35 mouse cellular contexts compared by ENCODE assay signal in the genomic region with DNA sequence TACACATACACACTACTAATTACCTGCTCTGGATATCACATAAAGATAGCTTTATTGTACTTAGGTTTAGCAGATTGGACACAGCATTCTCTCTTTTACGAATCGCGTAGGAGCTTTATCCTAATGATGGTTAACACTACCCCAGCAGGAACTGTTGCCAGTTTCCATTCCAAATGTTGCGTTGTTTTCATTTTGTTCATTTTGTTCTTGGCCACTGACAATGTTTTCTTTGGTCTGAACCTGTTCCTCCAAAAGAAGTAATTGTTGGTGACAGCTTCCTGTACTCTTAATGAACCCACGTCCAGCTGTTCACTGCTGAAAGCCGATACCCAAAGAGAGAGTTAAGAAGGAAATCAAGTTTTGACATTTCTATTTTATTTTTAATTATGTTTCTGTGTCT. TPM values are rescaled to one million over a fixed set of nuclear protein-coding genes. Genes with fewer than 3 reads are reported as not detected.
DNase-seq lines count a peak whose midpoint lies in the region; ATAC-seq and TF ChIP-seq lines count a peak whose summit lies in the region.
"Had no signal": no experiment of that assay in that cellular context is flagged by ENCODE, and none has a peak within 500 bp of the region (broad histone marks: within the 10 kb centered on the region; RNA-seq: fewer than 3 reads in every experiment).

No protein-coding gene starts in this region.

- peaks cover 1% of the 10 kb centered on the region; the same call in 1 of the 2 replicates for H3K4me1 ChIP-seq in heart, adult 2 months (ENCODE audit: control insufficient read depth, insufficient read depth, low read length)
- H3K4me1 ChIP-seq in heart, embryonic 12.5 days (replicated peaks) = no peaks in the 10 kb centered on the region
- H3K4me1 ChIP-seq in embryonic facial prominence, embryonic 14.5 days (ENCODE audit: control insufficient read depth, insufficient read depth, low read length) = no peaks in the 10 kb centered on the region
- H3K4me1 ChIP-seq in intestine, embryonic 16.5 days (ENCODE audit: control insufficient read depth, insufficient read depth, low read length) = no peaks in the 10 kb centered on the region
- H3K4me1 ChIP-seq: embryonic facial prominence, embryonic 15.5 days; forebrain, embryonic 12.5 days; hindbrain, embryonic 13.5 days; limb, embryonic 10.5 days; limb, embryonic 15.5 days; liver, embryonic 13.5 days; megakaryocyte, embryonic 14.5 days; midbrain, embryonic 12.5 days; neural tube, embryonic 12.5 days had no signal

- no peaks in the 10 kb centered on the region for H3K36me3 ChIP-seq in heart, adult 2 months (ENCODE audit: control insufficient read depth, insufficient read depth, low read length)
- H3K36me3 ChIP-seq in heart, embryonic 12.5 days = no peaks in the 10 kb centered on the region
- H3K36me3 ChIP-seq in embryonic facial prominence, embryonic 14.5 days (ENCODE audit: control insufficient read depth, insufficient read depth, low read length) = no peaks in the 10 kb centered on the region
- no peaks in the 10 kb centered on the region for H3K36me3 ChIP-seq in intestine, embryonic 16.5 days (ENCODE audit: control insufficient read depth, insufficient read depth, low read length)
- H3K36me3 ChIP-seq: embryonic facial prominence, embryonic 15.5 days; forebrain, embryonic 12.5 days; hindbrain, embryonic 13.5 days; limb, embryonic 10.5 days; limb, embryonic 15.5 days; liver, embryonic 13.5 days; midbrain, embryonic 12.5 days; neural tube, embryonic 12.5 days had no signal

- TF ChIP-seq CTCF in heart, adult 2 months (IDR thresholded peaks at IDR 0.05) = no peak

- H3K27me3 ChIP-seq in heart, adult 2 months (ENCODE audit: control insufficient read depth, insufficient read depth, low read length) = 0 out of 2 replicates have a peak, but pooled peaks cover 1% of the 10 kb centered on the region
- H3K27me3 ChIP-seq in heart, embryonic 12.5 days (replicated peaks) = no peaks in the 10 kb centered on the region
- no peaks in the 10 kb centered on the region for H3K27me3 ChIP-seq in embryonic facial prominence, embryonic 14.5 days (replicated peaks; ENCODE audit: control insufficient read depth, insufficient read depth, low read length)
- no peaks in the 10 kb centered on the region for H3K27me3 ChIP-seq in intestine, embryonic 16.5 days (replicated peaks; ENCODE audit: control insufficient read depth, insufficient read depth, low read length)
- H3K27me3 ChIP-seq: embryonic facial prominence, embryonic 15.5 days; forebrain, embryonic 12.5 days; hindbrain, embryonic 13.5 days; limb, embryonic 15.5 days; liver, embryonic 13.5 days; megakaryocyte, embryonic 14.5 days; midbrain, embryonic 12.5 days; neural tube, embryonic 12.5 days had no signal

- intact Hi-C loops in heart, adult 2 months (cut with DNase I) = no loop called here
- intact Hi-C loops in heart, postnatal 10 days (cut with DNase I) = no loop called here

- H3K9ac ChIP-seq in heart, adult 2 months (ENCODE audit: low read depth, low read length) = no peak overlapping the region
- no peak overlapping the region for H3K9ac ChIP-seq in heart, embryonic 12.5 days
- H3K9ac ChIP-seq in embryonic facial prominence, embryonic 14.5 days (ENCODE audit: low read depth, low read length) = no peak overlapping the region
- no peak overlapping the region for H3K9ac ChIP-seq in intestine, embryonic 16.5 days (ENCODE audit: low read depth, low read length)
- H3K9ac ChIP-seq: embryonic facial prominence, embryonic 15.5 days; forebrain, embryonic 12.5 days; forebrain, postnatal 0 days; hindbrain, embryonic 13.5 days; limb, embryonic 15.5 days; liver, embryonic 13.5 days; midbrain, embryonic 12.5 days; neural tube, embryonic 12.5 days had no signal

- H3K27ac ChIP-seq in heart, adult 2 months = no peak overlapping the region
- no peak overlapping the region for H3K27ac ChIP-seq in heart, embryonic 12.5 days (ENCODE audit: poor library complexity, severe bottlenecking)
- no peak overlapping the region for H3K27ac ChIP-seq in embryonic facial prominence, embryonic 14.5 days (replicated peaks; ENCODE audit: low read depth, low read length)
- H3K27ac ChIP-seq in intestine, embryonic 16.5 days (ENCODE audit: low read length) = no peak overlapping the region
- H3K27ac ChIP-seq: embryonic facial prominence, embryonic 15.5 days; forebrain, embryonic 12.5 days; hindbrain, embryonic 13.5 days; limb, embryonic 10.5 days; limb, embryonic 15.5 days; liver, embryonic 13.5 days; midbrain, embryonic 12.5 days; neural tube, embryonic 12.5 days; stomach, postnatal 0 days had no signal

- no peak for TF ChIP-seq POLR2A in heart, adult 2 months (IDR thresholded peaks at IDR 0.05; ENCODE audit: insufficient read depth, low read depth, low read length)

- no peak overlapping the region for H3K4me3 ChIP-seq in heart, adult 2 months
- H3K4me3 ChIP-seq in heart, embryonic 12.5 days = no peak overlapping the region
- H3K4me3 ChIP-seq in embryonic facial prominence, embryonic 14.5 days (ENCODE audit: low read depth, low read length) = no peak overlapping the region
- no peak overlapping the region for H3K4me3 ChIP-seq in intestine, embryonic 16.5 days (ENCODE audit: low read length)
- H3K4me3 ChIP-seq: embryonic facial prominence, embryonic 15.5 days; forebrain, embryonic 12.5 days; hindbrain, embryonic 13.5 days; limb, embryonic 10.5 days; limb, embryonic 15.5 days; liver, embryonic 13.5 days; megakaryocyte, embryonic 14.5 days; midbrain, embryonic 12.5 days; myocyte; neural tube, embryonic 12.5 days had no signal

- TF ChIP-seq EP300 in heart, adult 2 months (IDR thresholded peaks at IDR 0.05; ENCODE audit: insufficient read depth, low read depth, low read length) = no peak

- no peaks in the 10 kb centered on the region for H3K79me2 ChIP-seq in heart, adult 2 months (replicated peaks; ENCODE audit: control insufficient read depth, insufficient read depth, low read length)

- no peak for ATAC-seq in heart, embryonic 12.5 days (ENCODE audit: insufficient number of reproducible peaks, low FRiP score)
- no peak for ATAC-seq in embryonic facial prominence, embryonic 14.5 days (ENCODE audit: low read depth)
- ATAC-seq in intestine, embryonic 16.5 days = no peak
- ATAC-seq: CD4-positive, CD25-positive, alpha-beta regulatory T cell, adult 4 months; forebrain, postnatal 0 days; intestine, postnatal 0 days; lung, postnatal 0 days had no signal

- 41% methylated on average over 6 of the region's 6 CpGs for WGBS in heart, adult 2 months
- 78% methylated on average over 6 of the region's 6 CpGs for WGBS in heart, embryonic 12.5 days
- WGBS in embryonic facial prominence, embryonic 14.5 days = 55% methylated on average over 6 of the region's 6 CpGs
- 88% methylated on average over 6 of the region's 6 CpGs for WGBS in intestine, embryonic 16.5 days

- H3K9me3 ChIP-seq in heart, embryonic 12.5 days (replicated peaks) = no peaks in the 10 kb centered on the region
- no peaks in the 10 kb centered on the region for H3K9me3 ChIP-seq in embryonic facial prominence, embryonic 14.5 days (ENCODE audit: control insufficient read depth, low read length)
- no peaks in the 10 kb centered on the region for H3K9me3 ChIP-seq in intestine, embryonic 16.5 days (ENCODE audit: control insufficient read depth, low read length)
- H3K9me3 ChIP-seq: embryonic facial prominence, embryonic 15.5 days; forebrain, embryonic 12.5 days; hindbrain, embryonic 13.5 days; limb, embryonic 10.5 days; limb, embryonic 15.5 days; liver, embryonic 13.5 days; megakaryocyte, embryonic 14.5 days; midbrain, embryonic 12.5 days; neural tube, embryonic 12.5 days had no signal

- H3K4me2 ChIP-seq in heart, embryonic 12.5 days = no peak overlapping the region
- no peak overlapping the region for H3K4me2 ChIP-seq in embryonic facial prominence, embryonic 14.5 days (ENCODE audit: low read depth, low read length)
- H3K4me2 ChIP-seq in intestine, embryonic 16.5 days (ENCODE audit: low read depth, low read length) = no peak overlapping the region
- H3K4me2 ChIP-seq: embryonic facial prominence, embryonic 15.5 days; forebrain, embryonic 12.5 days; hindbrain, embryonic 13.5 days; limb, embryonic 15.5 days; liver, embryonic 13.5 days; midbrain, embryonic 12.5 days; neural tube, embryonic 12.5 days had no signal

- DNase-seq in heart, adult 11 months = peak; percentile 94
- no peak for DNase-seq in heart, adult 2 months
- peak; percentile 24 to 41 for DNase-seq in heart, postnatal 10 days
- peak; percentile 32 for DNase-seq in layer of hippocampus, adult 11-12 months (ENCODE audit: low spot score)
- DNase-seq in layer of hippocampus, postnatal 36 days = no peak
- peak; percentile 65 for DNase-seq in embryonic facial prominence, embryonic 14.5 days (ENCODE audit: low spot score)
- DNase-seq: adrenal gland, postnatal 14 days; cerebellum, adult 11 months; cerebellum, adult 9-10 months; cerebellum, postnatal 36 days; forebrain, postnatal 0 days; gastrocnemius, postnatal 10 days; liver, embryonic 13.5 days; lung, adult 18-20 months; lung, postnatal 4 days; right cerebral cortex, adult 18-20 months; right cerebral cortex, postnatal 4 days; thymus, adult 18-20 months; thymus, postnatal 25 days had no signal

RNA-seq across cellular contexts. Expression of a gene that starts 39.4 kb away (rescaled TPM):
- 1 to 10 TPM; 5.7 to 8.2 TPM for total RNA-seq in heart, adult 2 months (2021)
- 3.7 and 7.3 TPM in 2 replicates for polyA plus RNA-seq in heart, adult 2 months (2012; rRNA removed)
- 1 to 10 TPM; 2.5 to 5.2 TPM for total RNA-seq in heart, postnatal 10 days (2021)
- 5.3 and 5.5 TPM in 2 replicates for polyA plus RNA-seq in heart, embryonic 12.5 days (2016; fragmentation: Nextera tagmentation; extraction: Ambion mirVana)
- total RNA-seq in layer of hippocampus, postnatal 36 days (2021) = 10 to 100 TPM; 31.9 to 34.2 TPM
- polyA plus RNA-seq in embryonic facial prominence, embryonic 14.5 days (2014; fragmentation: Nextera tagmentation; extraction: Ambion mirVana) = 11.2 and 12.3 TPM in 2 replicates
- 15.9 and 17.4 TPM in 2 replicates for polyA plus RNA-seq in intestine, embryonic 16.5 days (2015; fragmentation: Nextera tagmentation; extraction: Ambion mirVana)
- total RNA-seq: granulocyte monocyte progenitor cell, adult 5-6 weeks had no signal
- polyA plus RNA-seq: CD4-positive, CD25-positive, alpha-beta regulatory T cell, adult 4 months had no signal

Comparison
In these comparisons a context has a peak if more than half of its experiments do, and no peak if none do; other contexts are left out.
1. DNase-seq: peak in heart, adult 11 months (single experiment), heart, postnatal 10 days (2 of 2), layer of hippocampus, adult 11-12 months (single experiment) and embryonic facial prominence, embryonic 14.5 days (single experiment); none in heart, adult 2 months (0 of 2) and layer of hippocampus, postnatal 36 days (0 of 2).